Mouse (Mus musculus) right cerebral cortex, adult 2 months (tissue): ENCODE results near the gene Slc25a23.
"Not testable (repeated sequence)": the region's sequence is repeated elsewhere in the genome, so short reads cannot be mapped to it uniquely, and the experiment has no call there.

Experiments used
- DNase-seq, 2 experiments: peaks; one replicate each; pipeline ENCODE4 v3.0.0; 2021 to 2022; ENCODE audit warnings: low spot score in 2 of 2

The Slc25a23 gene

DNA sequence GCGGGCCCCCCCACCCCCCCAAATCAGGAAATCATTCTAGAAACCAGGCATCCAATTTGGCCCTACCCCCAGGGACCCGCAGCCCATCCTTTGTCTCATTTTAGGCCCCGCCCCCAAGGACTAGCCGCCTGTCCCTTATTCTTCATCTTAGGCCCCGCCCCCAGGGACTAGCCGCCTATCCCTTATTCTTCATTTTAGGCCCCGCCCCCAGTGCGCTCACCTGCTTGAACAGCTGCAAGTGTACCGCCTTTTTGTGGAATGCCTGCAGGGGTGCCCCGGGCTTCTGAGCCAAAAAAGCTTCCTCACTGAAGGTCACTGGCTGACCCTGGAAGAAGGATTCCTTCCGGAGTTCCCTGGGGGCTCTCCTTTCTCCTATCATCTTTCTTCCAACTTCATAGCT is 11.0 kb upstream of the Slc25a23 start:
- no peak for DNase-seq

DNA sequence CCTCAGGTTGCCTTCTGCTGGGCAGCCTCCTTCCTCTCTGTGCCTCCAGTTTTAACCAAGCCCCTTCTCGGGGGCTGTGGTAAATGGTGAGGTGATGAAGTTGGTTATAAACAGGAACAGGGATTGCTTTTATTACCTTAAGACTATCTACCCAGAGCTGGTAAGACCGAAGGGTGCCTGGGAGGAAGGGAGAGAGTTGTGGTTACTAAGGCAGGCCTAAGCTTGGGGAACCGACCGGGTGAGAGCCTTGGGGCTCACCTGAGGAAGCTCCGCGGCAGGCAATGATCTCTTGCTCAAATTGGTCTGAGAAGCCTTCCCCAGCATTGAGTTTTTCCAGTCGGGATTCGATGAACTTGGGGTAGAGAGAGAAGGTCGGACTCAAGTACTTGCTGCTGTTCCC is 10.6 kb upstream of the Slc25a23 start:
- DNase-seq: no peak

DNA sequence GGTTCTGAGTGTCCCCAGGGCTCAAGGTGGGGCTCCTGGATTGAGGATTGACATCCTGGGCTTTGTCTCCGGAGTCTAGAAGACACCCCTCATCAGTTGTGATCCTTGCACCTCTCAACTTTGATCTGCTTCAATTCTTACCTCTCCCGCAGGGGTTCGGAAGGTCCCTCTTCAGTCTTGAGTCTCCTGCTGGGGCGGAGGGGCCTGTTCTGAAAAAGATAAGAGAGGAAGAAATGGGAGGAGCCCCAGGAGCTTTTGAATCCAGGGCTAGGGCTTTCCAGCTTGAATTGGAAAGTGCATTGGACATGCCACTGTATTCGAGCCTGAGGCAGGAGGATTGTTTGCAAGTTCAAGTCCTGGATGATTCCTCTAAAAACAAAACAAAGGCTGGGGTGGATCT is 7.2 kb upstream of the Slc25a23 start:
- no peak for DNase-seq

DNA sequence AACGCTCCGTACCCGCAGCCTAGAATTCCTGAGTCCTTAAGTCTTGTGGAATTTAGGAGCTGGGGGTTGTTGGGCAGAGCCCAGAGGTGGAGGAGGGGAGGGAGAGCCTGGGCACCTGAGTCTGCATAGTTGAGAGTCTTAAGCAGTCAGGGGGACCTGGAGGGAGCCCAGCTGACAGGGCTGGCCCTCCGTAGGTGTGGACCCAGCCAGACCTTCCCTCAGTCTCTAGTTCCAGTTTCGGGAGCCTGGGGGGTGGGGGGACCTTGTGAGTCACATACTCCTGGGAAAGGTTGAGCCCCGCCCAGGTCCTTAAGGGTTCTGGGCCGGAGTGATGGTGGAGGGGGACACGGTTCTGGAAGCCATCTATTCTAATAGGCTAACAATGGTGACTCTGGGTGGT is 3.4 kb upstream of the Slc25a23 start:
- DNase-seq: no peak

DNA sequence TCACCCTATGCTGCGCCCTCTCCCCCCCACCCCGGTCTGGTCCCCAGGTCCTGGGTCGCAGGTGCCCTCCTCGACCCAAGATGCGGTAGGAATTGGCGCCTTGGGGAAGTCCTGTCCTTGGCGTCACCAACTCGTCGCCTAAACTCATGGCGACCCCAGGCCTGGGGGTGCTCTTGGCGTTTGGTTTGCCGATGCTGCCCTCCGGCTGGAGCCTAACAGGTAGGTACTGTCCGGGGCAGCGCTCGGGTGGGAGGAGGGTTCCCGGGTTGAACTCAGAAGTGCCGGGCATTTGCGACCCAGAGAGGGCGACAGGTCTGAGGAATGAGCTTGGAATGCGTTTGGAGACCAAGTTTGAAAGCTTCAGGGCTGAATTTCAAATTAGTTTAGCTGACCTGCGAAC is 2.9 kb upstream of the Slc25a23 start:
- DNase-seq: no peak

DNA sequence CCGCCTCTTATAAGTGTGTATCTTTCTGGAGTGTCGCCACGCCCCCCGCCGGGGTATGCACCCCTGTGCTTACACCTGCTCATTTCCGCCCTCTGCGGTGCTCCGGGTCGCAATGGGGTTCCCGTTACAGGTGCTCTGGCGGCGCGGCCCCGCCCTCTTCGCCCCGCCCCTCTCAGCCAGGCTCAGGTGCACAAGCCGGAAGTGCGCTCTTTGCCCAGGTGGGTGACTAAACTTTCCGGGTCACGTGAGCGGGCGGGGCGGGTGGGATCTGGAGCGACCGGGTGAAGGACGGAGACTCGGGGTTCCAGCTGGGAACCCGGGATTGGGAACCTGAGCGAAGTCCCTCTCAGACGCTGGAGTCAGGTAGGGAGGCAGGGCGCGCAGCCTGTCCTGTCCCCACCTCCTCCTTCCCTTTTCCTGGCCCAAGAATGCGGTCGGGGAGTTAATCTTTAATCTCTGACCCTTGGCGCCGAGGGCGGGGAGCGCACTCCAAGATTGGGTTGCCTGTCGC is 2.4 kb upstream of the Slc25a23 start:
- DNase-seq: no peak

DNA sequence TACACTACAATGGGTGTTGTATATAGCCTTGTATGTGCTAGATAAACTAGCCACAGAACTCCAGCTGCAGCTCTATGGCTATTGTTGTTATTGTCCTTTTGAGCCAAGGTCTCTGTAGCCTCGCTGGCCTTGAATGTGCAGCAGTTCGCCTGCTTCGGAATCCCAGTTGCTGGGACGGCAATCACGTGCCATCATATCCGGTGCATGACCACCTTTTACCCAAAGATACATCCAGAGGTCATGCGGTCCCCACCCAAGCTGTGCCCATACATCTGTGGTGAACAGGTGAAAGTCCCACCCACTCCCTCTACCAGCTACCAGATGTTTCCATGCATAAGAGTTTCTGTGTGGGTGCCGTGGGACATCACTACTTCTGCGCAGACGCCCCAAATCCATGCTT is 1.4 kb upstream of the Slc25a23 start:
- DNase-seq: no peak

DNA sequence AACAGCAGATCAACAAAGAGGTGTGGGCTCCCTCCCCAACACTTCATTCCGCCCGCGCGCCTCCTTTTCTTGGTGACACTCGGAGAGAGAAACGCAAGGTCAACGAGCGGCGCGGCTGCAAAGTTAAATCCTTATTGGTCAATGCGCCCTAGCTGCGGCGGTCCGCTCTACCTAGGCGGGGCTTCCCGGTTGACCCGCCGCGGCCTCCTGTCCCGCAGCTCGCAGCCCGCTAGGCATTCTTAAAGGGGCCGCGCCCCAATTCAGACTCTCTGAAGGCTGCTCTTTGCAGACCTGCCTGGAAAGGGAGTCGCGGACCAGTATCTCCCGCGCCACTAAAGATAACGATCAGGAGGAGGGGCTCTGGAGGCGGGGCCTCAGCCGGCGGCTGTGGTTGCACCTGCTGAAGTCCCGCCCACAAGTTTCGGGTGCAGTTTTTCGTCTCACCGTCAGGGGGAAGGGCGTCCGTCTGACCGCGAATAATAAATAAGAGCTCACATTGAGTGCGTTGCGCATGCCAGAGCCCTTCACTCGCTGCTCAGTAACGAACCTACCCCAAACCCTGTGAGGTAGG is 653 bp upstream of the Slc25a23 start:
- DNase-seq: peak; percentile 96 to 98

DNA sequence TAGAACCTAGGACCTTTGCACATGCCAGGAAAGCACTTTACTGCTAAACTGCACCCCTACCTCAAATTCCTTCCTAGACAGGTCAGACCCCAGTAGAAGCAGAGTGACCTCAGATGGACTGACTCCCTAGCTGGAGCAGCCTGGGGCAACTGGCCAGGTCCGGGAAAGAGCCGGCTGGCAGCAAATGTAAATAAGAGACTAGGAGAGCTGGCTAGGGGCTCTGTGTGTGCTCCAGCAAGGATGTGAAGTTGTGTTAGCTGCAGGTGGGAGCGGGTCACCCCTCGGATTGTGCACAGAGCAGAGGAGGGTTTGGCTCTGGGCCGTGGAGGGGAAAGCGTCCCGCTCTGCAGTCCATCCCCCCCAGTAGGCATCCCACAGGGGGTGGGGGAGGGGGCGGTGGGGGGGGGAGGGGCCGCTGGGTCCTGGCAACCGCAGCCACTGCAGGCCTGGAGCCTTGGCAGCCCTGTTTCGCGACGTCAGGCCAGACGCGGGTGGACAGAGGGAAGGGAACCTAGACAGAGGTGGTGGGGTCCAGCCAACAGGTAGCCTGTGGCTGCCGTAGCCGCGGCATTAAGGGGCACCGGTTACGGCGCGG is 675 bp downstream of the Slc25a23 start, which contains the start of gene Crb3:
TSS of gene Crb3 (plus strand) at position 215 of the 595 bp plus-strand sequence.
- peak in 1 of 2 experiments; percentile 23 for DNase-seq

DNA sequence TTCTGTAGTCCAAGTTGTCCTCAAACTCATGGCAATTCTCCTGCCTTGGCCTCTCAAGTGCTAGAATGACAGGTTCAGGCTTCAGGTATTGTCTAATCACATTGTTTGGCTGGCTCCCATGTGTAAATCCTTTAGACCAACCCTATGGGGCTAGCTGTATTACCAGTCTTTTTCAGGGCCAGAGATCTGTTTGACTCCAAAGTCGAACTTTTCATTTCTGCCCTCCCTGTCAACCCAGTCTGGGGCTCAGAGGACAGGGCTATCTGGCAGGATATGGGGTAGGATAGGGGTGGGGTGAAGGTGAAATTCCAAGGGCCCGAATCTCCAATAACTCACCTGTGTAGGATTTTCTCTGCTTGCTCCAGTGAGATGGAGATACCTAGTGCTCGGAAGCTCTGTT is 3.4 kb downstream of the Slc25a23 start:
- DNase-seq: no peak

DNA sequence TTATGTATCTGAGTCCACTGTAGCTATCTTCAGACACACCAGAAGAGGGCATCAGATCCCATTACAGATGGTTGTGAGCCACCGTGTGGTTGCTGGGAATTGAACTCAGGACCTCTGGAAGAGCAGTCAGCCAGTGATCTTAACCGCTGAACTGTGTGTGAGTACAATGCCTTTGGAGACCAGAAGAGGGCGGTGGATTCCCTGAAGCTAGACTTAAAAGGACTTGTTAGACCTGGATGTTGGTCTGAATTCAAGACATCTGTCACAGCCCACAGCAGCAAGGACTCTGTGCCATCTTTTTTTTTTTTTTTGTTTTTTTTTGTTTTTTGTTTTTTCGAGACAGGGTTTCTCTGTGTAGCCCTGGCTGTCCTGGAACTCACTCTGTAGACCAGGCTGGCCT is 8.0 kb downstream of the Slc25a23 start:
- DNase-seq: not testable (repeated sequence)

DNA sequence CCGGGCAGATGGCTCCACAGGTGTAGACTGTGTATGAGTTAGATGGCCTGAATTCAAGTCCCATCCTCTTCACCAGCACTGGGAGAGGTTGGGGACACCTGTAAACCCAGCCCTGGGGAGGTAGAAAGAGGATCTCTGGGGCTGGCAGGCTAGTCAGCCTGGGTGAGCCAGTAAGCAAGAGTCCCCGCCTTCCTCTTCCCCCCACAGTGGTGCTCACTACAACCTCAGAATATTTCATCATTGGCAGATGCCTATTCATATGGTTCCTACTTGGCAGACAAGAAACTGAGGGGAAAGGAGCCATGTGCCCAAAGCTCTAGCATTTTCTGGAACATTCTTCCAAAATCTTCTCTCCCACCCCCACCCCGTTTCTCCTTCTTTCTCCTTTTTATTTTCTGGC is 10.8 kb downstream of the Slc25a23 start:
- no peak for DNase-seq

DNA sequence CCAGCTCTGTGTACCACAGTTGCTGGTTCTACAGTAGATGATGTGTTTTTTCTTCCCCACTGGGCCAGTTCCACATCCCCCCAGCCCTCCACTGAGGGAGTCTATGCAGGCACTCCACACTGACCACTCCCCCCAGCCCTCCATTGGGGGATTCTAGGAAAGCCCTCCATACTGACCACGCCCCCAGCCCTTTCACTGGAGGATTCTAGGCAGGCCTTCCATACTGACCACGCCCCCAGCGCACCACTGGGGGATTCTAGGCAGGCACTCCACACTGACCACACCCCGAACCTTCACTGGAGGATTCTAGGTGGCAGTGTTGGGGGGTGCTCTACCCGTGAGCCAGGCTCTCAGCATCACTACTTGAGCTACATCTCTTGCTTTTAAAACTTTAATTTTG is 12.3 kb downstream of the Slc25a23 start:
- DNase-seq: no peak

DNA sequence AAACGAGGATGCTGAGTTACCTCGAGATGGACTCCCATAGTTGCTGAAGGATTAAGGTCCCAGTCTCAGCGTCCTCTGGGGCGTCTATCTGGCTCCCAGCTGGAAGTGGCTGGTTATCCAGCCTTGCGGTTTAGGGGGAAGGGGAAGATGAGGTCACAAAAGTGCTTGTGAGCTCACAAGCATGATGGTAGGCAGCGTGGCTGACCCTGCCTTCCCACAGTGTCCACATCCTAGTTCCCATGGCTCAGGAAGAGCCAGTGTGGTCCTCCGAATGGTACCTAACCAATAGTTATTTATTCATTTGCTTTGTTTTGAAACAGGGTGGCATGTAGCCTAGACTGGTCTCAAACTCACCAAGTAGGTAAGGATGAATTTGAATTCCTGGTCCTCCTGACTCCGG is 18.1 kb downstream of the Slc25a23 start, which contains the start of gene Slc25a41:
TSS of gene Slc25a41 (minus strand) at position 101 of the 400 bp plus-strand sequence.
- no peak for DNase-seq

DNA sequence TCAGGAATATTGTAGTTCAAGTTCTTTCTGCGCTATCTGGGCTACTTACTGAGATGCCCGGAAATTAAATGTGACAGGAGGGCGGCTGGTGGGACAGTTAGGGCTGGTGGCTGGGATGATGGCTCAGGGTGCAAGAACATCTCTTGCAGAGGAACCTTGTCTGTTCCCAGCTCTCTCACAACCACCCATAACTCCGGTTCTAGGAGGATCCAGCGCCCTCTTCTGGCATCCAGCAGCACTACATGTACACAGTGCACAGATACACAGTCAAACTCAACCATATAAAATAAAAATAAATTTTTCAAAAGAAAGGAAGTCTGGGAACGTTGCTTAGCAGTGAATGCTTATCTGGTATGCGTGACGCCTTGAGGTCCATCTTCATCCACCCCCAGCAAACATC is 20.7 kb downstream of the Slc25a23 start:
- DNase-seq: no peak

DNA sequence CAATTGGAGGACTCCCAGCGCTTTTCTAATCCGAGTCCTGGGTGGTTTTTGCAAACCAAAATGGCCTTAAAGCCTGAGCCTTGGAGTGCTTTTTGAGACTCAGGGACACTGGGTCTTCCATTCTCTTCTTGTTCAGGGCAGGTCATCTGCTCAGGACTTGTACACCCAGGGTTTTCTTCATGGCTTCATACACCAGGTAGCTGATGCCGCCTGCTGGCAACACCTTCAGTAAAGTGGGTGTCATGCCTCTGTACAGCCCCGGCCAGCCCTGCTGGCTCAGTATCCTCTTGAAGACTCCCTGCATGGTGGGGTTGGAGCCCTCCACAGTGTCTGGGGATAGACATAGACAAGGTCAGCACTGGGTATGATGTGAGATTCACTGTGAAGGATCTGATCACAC is 26.8 kb downstream of the Slc25a23 start:
- DNase-seq: no peak

DNA sequence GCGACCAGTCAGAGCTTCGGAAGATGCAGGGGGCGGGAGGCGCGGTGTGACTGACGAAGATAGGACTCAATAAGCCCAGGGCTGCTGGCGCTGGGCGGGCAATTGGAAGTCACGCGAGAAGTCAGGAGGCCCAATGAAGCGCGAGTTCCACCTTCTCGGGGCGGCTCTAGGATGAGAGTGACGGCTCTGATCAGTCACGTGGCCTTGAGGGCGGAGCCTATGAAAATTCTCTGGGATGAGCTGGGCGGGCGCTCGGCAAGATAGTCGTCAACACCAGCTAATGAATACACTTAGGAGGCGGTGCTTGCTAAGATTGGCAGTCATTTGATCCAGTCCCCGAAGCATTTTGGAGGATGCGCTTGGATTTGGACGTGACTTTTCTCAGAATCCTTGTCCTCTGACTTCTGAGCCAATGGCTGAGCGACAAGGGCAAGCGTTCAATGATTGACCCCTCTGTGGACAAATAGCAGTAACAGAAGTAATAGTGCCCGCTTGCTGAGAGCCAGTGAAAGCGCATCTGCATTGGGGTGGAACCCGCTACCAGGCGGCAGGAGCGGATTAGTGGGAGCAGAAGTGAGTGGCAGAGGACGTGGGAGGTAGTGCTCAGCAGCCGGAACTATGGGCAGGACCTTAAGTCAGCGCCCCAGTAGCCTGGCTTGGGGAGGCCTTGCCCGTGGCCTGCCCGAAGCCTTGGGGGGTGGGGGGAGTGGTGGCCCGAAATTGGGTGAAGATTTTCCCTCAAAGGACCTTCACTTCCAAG is 27.8 kb downstream of the Slc25a23 start:
- peak; percentile 100 for DNase-seq

DNA sequence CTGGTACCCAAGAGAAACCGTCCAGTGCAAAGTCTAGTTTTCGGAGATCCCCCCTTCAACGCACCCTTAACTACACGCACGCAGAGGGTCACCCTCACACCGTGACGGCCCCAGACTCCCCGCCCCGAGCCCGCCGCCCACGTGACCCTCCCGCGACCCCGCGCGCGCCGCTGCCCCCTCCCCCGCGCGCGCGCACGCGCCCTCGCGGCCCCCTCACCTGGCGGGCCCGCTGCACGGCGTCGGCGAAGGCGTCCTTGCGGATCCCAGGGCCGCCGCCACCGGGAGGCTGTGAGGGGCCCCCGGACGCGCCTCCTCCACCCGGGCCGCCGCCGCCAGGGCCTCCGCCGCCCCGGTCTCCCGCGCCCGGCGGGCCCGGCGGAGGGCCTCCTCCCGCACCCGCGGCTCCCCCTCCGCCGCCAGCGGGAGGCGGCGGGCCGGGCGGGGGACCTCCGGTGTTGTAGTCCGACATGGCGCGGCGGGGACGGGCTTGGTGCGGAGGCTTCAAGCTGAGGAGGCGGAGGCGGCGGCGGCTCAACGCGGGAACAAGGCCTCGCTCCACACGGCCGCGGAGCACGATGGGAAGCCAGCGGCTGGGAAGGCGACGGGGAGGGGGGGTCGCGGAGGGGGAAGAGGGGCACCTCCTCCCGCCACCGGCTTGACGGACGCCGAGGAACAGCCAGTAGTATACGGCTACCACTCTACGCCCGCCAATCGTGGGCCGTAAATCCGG is 28.6 kb downstream of the Slc25a23 start, which contains the start of gene Khsrp:
TSS of gene Khsrp (minus strand) at position 592 of the 730 bp plus-strand sequence.
- peak in 1 of 2 experiments; percentile 28 for DNase-seq

DNA sequence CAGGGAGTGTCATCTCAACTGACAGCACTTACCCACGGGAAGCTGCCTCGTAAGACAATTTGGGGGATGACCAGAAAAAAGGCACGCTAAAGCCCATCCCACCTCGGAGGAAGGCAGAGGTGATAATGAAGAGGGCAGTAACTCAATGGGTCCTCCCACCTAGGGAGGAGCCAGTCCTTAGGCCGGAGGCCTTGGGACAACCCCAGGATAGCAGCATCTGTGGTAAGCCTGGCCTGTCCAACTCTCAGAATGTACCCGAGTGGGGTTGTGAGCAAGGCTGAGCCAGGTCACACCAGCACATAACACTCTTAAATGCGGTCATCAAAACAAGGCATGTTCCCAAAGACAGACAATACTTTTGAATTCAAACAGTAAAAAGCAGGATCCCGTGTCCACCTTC is 30.0 kb downstream of the Slc25a23 start:
- no peak for DNase-seq

DNA sequence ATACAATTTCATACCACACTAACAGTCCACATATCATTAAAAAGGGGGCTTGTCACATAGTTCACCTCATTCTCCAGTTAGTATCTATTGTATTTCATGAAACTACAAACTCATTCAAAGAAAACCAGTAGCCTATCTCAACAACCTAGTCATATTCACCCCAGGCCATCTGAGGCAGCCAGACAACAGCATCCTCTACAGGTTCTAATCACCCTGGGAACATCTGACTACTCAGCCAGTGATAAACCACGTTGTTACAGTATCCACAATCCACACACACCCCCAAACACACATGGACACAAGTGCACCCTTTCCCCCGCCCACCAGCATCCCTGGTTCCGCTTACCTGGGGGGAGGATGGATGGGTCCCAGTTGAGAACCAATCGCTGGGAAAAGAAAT is 32.2 kb downstream of the Slc25a23 start:
- DNase-seq: no peak

DNA sequence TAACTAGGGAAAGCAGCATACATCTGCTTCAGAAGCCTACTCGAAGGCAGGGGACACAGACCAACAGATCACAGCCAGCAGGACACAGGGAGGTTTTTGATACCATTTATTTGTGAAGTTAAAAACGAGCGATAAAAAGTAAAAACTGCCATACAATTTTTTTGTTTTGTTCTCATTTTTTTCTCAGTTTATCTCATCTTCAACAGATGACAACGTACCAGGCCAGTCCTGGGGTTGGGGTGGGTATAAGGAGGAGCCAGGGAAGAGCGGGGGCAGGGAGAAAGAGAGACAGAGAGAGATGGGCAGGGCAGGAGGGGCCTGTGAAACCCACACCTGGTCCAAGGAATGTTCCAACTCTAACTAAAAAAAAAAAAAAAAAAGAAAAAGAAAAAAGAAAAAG is 38.7 kb downstream of the Slc25a23 start:
- DNase-seq: no peak

DNA sequence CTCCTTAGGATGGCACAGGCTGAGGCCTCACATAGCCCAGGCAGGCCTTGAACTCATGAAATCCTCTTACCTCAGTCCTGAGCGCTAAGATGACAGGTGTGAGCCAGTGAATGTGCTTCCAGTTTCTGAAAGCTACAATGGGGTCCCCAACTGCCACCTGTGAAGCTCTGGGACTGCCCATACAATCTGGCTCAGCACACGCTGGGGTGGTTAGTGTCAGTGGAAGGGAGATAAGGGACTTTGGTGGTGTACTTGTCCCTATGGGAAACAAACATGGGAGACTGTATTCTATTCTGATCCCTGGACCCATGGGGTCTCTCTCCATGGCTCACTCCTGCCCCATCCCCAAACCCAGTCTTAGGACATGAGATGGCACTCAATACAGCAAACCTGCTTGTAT is 40.0 kb downstream of the Slc25a23 start:
- no peak for DNase-seq
